10 mouse cellular contexts compared by ENCODE assay signal in the genomic region with DNA sequence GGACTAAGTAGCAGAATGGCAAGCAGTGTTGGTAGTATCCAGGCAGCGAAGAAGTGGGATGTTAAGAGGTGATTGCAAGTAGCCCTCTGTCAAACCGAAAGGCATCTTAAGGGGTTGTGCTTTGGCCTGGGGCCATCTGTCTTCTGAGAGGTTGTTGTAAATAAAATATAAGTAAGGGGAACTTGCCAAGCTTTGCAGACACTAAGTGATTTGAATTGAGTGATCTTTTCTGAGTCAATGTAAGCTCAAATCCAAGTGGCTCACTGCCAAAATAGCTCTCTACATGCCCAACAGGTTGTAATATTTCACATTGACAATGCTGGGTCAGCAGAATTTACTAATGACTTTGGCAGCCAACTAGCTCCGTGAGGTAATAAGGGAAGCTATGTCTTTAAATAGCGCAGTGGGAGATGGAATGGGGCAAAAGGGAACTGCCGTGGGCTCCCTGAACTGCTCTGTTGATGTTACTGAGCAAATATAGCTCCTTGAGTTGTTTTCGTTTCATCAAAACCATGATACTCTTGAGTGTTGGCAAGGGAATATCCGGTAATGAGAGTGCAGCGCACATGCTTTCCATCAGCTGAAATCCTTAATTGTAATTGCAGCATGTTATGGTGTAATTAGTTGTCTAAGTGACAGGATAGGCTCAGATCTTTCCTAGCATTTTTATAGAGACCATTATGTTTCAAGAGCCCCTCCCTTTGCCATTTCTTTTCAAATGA.
DNase-seq lines count a peak whose midpoint lies in the region; ATAC-seq and TF ChIP-seq lines count a peak whose summit lies in the region.
"Had no signal": no experiment of that assay in that cellular context is flagged by ENCODE, and none has a peak within 500 bp of the region (broad histone marks: within the 10 kb centered on the region; RNA-seq: fewer than 3 reads in every experiment).

No protein-coding gene starts in this region.

- intact Hi-C loops in gastrocnemius, postnatal 36 days (cut with DNase I) = no loop called here

- H3K27ac ChIP-seq in lung, postnatal 0 days (ENCODE audit: low read length) = no peak overlapping the region
- H3K27ac ChIP-seq in neural tube, embryonic 15.5 days (replicated peaks) = no peak overlapping the region

- H3K9me3 ChIP-seq in lung, postnatal 0 days (ENCODE audit: low read length) = no peaks in the 10 kb centered on the region
- no peaks in the 10 kb centered on the region for H3K9me3 ChIP-seq in neural tube, embryonic 15.5 days (replicated peaks)

- 24% methylated on average over 8 of the region's 8 CpGs for WGBS in lung, postnatal 0 days
- WGBS in lung, adult 2 months = 22% methylated on average over 8 of the region's 8 CpGs
- 27% methylated on average over 8 of the region's 8 CpGs for WGBS in neural tube, embryonic 15.5 days

- H3K4me2 ChIP-seq in lung, postnatal 0 days (replicated peaks; ENCODE audit: low read depth, low read length) = no peak overlapping the region
- H3K4me2 ChIP-seq in neural tube, embryonic 15.5 days = peak overlapping the region; percentile 14

- no peaks in the 10 kb centered on the region for H3K36me3 ChIP-seq in lung, postnatal 0 days (ENCODE audit: insufficient read depth, low read length)
- H3K36me3 ChIP-seq in neural tube, embryonic 15.5 days = no peaks in the 10 kb centered on the region

- no peak for TF ChIP-seq POLR2A in lung, adult 2 months (IDR thresholded peaks at IDR 0.05; ENCODE audit: borderline replicate concordance, extremely low read depth, low read depth, low read length)

- H3K27me3 ChIP-seq in lung, postnatal 0 days (replicated peaks; ENCODE audit: insufficient read depth, low read length) = no peaks in the 10 kb centered on the region
- H3K27me3 ChIP-seq in neural tube, embryonic 15.5 days (replicated peaks) = no peaks in the 10 kb centered on the region

- H3K4me1 ChIP-seq in lung, postnatal 0 days (ENCODE audit: insufficient read depth, low read depth, low read length) = no peaks in the 10 kb centered on the region
- no peaks in the 10 kb centered on the region for H3K4me1 ChIP-seq in lung, adult 2 months (ENCODE audit: control insufficient read depth, insufficient read depth, low read length)
- peaks cover 11% of the 10 kb centered on the region; the same call in 1 of the 2 replicates for H3K4me1 ChIP-seq in neural tube, embryonic 15.5 days

- H3K4me3 ChIP-seq in lung, postnatal 0 days (ENCODE audit: low read depth, low read length) = no peak overlapping the region
- H3K4me3 ChIP-seq in lung, adult 2 months (replicated peaks; ENCODE audit: extremely low read depth, low read depth, low read length) = no peak overlapping the region
- H3K4me3 ChIP-seq in neural tube, embryonic 15.5 days (replicated peaks) = no peak overlapping the region

- no peak for TF ChIP-seq EP300 in lung, postnatal 0 days (IDR thresholded peaks at IDR 0.05)

- 0 out of 2 replicates have a peak, but pooled peaks have one; percentile 19 for ATAC-seq in lung, postnatal 0 days
- peak; percentile 90 for ATAC-seq in neural tube, embryonic 15.5 days (ENCODE audit: low FRiP score)
- no peak for ATAC-seq in activated CD4-positive, CD25-positive, alpha-beta regulatory T cell, adult 4 months

- no peak for TF ChIP-seq CTCF in lung, postnatal 0 days (IDR thresholded peaks at IDR 0.05)
- no peak for TF ChIP-seq CTCF in lung, adult 2 months (IDR thresholded peaks at IDR 0.05; ENCODE audit: insufficient read depth, low read length)

- no peak overlapping the region for H3K9ac ChIP-seq in lung, postnatal 0 days (replicated peaks; ENCODE audit: low read depth)
- H3K9ac ChIP-seq in neural tube, embryonic 15.5 days (replicated peaks) = no peak overlapping the region

- peak; percentile 4 for DNase-seq in gastrocnemius, postnatal 25 days
- DNase-seq in gastrocnemius, postnatal 36 days = no peak
- DNase-seq in lung, postnatal 0 days (ENCODE audit: low spot score) = peak; percentile 17
- no peak for DNase-seq in lung, adult 2 months
- peak; percentile 12 for DNase-seq in heart, postnatal 4 days
- DNase-seq in natural killer cell, adult 2 months (ENCODE audit: low spot score in 2 of 2) = no peak
- DNase-seq: cerebellum, adult 8-10 months; thymus, adult 2 months had no signal

Comparison
In these comparisons a context has a peak if more than half of its experiments do, and no peak if none do; other contexts are left out.
1. DNase-seq: peak in gastrocnemius, postnatal 25 days (single experiment), lung, postnatal 0 days (single experiment) and heart, postnatal 4 days (single experiment); none in gastrocnemius, postnatal 36 days (0 of 2), lung, adult 2 months (single experiment) and natural killer cell, adult 2 months (0 of 2).